8 mouse cellular contexts compared by ENCODE assay signal in the genomic region with DNA sequence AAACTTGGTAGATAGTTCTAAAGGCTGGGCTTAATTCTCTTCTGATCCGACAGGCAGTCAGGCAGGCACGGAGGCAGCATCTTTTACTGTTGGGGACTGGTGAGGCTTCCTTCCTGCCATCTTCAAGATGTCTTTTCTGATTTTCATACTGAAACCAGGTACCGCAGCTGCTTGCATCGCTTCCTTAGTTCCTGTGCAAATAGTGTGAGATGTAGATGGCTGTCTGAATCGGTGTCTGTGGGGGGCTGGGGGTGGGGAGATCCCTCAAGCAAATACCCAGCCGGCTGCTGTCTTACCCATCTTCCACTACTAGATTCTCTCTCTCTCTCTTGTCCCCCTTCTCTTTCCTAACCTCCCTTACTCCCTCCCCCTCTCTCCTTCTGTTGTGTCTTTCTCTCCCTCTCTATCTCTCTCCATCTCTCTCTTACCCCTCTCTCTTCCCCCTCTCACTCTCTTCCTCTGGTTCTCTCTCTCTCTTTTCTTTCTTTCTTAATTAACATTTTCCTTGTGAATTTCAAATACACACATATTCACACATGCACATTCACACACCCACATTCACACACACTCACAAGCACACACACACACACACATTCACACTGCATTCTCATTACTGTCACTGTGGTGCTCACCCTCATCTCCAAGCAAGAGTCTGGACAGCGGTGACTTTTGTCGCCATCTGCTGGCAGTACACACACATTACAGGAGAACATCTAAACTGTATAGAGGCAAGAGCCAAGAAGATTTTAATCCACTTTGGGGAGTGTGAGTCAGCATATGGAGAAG.
DNase-seq lines count a peak whose midpoint lies in the region; ATAC-seq and TF ChIP-seq lines count a peak whose summit lies in the region.

No protein-coding gene starts in this region.

- intact Hi-C loops in left cerebral cortex, postnatal 4 days (cut with DNase I) = loop anchor here (2.0 to 10.0 kb wide), 3 partner anchors 104 to 544 kb away; no protein-coding TSS in a partner anchor

- DNase-seq in urinary bladder, adult 18-20 months (ENCODE audit: low spot score in 2 of 2) = peak; percentile 25 to 33
- no peak for DNase-seq in urinary bladder, adult 2 months (ENCODE audit: low spot score)
- peak; percentile 83 to 85 for DNase-seq in cerebellum, postnatal 14 days
- peak; percentile 85 to 93 for DNase-seq in frontal cortex, postnatal 36 days (ENCODE audit: low spot score in 2 of 2)
- peak; percentile 42 to 67 for DNase-seq in kidney, adult 8-10 months
- peak; percentile 68 for DNase-seq in left cerebral cortex, postnatal 4 days
- peak; percentile 82 for DNase-seq in midbrain, postnatal 0 days (ENCODE audit: low spot score)
- DNase-seq in spleen, postnatal 14 days (ENCODE audit: low spot score in 2 of 2) = peak; percentile 38 to 66

- H3K9ac ChIP-seq in midbrain, postnatal 0 days (replicated peaks; ENCODE audit: low read length, poor library complexity, severe bottlenecking) = no peak overlapping the region

- ATAC-seq in midbrain, postnatal 0 days (ENCODE audit: low FRiP score) = peak; percentile 80

- TF ChIP-seq CTCF in midbrain, postnatal 0 days (IDR thresholded peaks at IDR 0.05) = peak; percentile 99

- H3K27me3 ChIP-seq in midbrain, postnatal 0 days (ENCODE audit: insufficient read depth, low read length) = no peaks in the 10 kb centered on the region

- H3K4me1 ChIP-seq in midbrain, postnatal 0 days (ENCODE audit: insufficient read depth, low read length) = no peaks in the 10 kb centered on the region

- H3K36me3 ChIP-seq in midbrain, postnatal 0 days (ENCODE audit: insufficient read depth, low read length) = no peaks in the 10 kb centered on the region

- no peak overlapping the region for H3K27ac ChIP-seq in midbrain, postnatal 0 days (ENCODE audit: low read depth, low read length)

- H3K9me3 ChIP-seq in midbrain, postnatal 0 days (ENCODE audit: low read length) = no peaks in the 10 kb centered on the region

- no peak overlapping the region for H3K4me3 ChIP-seq in midbrain, postnatal 0 days (ENCODE audit: low read depth, low read length)

- no peak overlapping the region for H3K4me2 ChIP-seq in midbrain, postnatal 0 days (ENCODE audit: low read depth, low read length, poor library complexity, severe bottlenecking)

- 70% methylated on average over 8 of the region's 8 CpGs for WGBS in midbrain, postnatal 0 days
